Comparison of ENCODE assay signal across 17 mouse cellular contexts in the genomic region with DNA sequence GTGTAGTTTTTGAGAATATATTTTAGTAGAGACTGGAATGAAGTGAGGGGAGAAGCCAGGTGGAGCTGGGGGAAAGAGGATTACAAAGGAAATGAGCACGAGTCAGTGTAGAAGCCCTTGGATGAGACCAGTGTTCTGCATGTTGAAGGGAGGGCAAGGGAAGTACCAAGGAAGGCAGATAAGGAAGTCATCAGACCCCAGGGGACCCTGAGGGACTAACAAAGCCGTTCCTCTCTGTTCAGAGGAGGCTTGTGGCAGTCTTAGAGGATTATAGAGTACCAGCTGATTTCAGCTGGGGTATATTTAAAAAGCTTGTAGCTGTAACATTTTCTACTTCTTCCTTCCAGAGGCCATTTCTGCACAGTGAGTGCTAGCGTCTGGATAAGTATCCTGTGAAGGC.
"Had no signal": no experiment of that assay in that cellular context is flagged by ENCODE, and none has a peak within 500 bp of the region (broad histone marks: within the 10 kb centered on the region; RNA-seq: fewer than 3 reads in every experiment).

No protein-coding gene starts in this region.

- H3K9ac ChIP-seq: neural tube, embryonic 12.5 days; neural tube, embryonic 13.5 days; neural tube, embryonic 15.5 days; stomach, embryonic 15.5 days had no signal

- DNase-seq: retina, postnatal 1 day; right cerebral cortex, adult 18-20 months; right cerebral cortex, postnatal 14 days; right cerebral cortex, postnatal 25 days; right cerebral cortex, postnatal 4 days; spleen, adult 18-20 months; thymus, adult 18-20 months; thymus, adult 2 months; thymus, postnatal 14 days; thymus, postnatal 25 days; thymus, postnatal 36 days; thymus, postnatal 4 days had no signal

- H3K4me3 ChIP-seq: neural tube, embryonic 12.5 days; neural tube, embryonic 13.5 days; neural tube, embryonic 15.5 days; stomach, embryonic 15.5 days had no signal

- H3K27ac ChIP-seq: neural tube, embryonic 12.5 days; neural tube, embryonic 13.5 days; neural tube, embryonic 15.5 days; stomach, embryonic 15.5 days; stomach, postnatal 0 days had no signal

- H3K9me3 ChIP-seq: neural tube, embryonic 12.5 days; neural tube, embryonic 13.5 days; neural tube, embryonic 15.5 days; stomach, embryonic 15.5 days had no signal

- H3K36me3 ChIP-seq: neural tube, embryonic 12.5 days; neural tube, embryonic 13.5 days; neural tube, embryonic 15.5 days; stomach, embryonic 15.5 days had no signal

- H3K4me1 ChIP-seq: neural tube, embryonic 12.5 days; neural tube, embryonic 13.5 days; neural tube, embryonic 15.5 days; stomach, embryonic 15.5 days had no signal

- H3K27me3 ChIP-seq: neural tube, embryonic 12.5 days; neural tube, embryonic 13.5 days; neural tube, embryonic 15.5 days; stomach, embryonic 15.5 days had no signal

- H3K4me2 ChIP-seq: neural tube, embryonic 12.5 days; neural tube, embryonic 13.5 days; neural tube, embryonic 15.5 days; stomach, embryonic 15.5 days had no signal
